Mouse (Mus musculus) stomach, postnatal 0 days (tissue): ENCODE results near the gene Msi2. TPM values are rescaled to one million over a fixed set of nuclear protein-coding genes. Genes with fewer than 3 reads are reported as not detected.

Experiments
- ATAC-seq: fragments of 200-750 bp; cut with Nextera tagmentation; 2 replicates; pipeline ENCODE4 v1.8.0; 2017; ENCODE audit not compliant: low FRiP score, low TSS enrichment
- DNase-seq: peaks from one replicate; pipeline ENCODE4 v3.0.0-alpha.2; 2016; ENCODE audit warnings: low spot score
- H3K27ac ChIP-seq: fragments of 300-500 bp; sonication (generic); replicated peaks from 2 replicates; pipeline ENCODE4 v1.5.1; 2014; ENCODE audit warnings: mild to moderate bottlenecking, control low read depth
- H3K27me3 ChIP-seq: fragments of 300-500 bp; sonication (generic); 2 replicates; pipeline ENCODE4 v1.6.1; 2014; ENCODE audit warnings: low read length; ENCODE audit not compliant: control insufficient read depth, insufficient read depth
- H3K36me3 ChIP-seq: fragments of 300-500 bp; sonication (generic); 2 replicates; pipeline ENCODE4 v1.6.1; 2014; ENCODE audit warnings: low read length, mixed read lengths; ENCODE audit not compliant: control insufficient read depth, insufficient read depth
- H3K4me1 ChIP-seq: fragments of 300-500 bp; sonication (generic); replicated peaks from 2 replicates; pipeline ENCODE4 v1.6.1; 2014; ENCODE audit warnings: antibody characterized with exemption; ENCODE audit not compliant: control insufficient read depth, insufficient read depth
- H3K4me2 ChIP-seq: fragments of 300-500 bp; sonication (generic); replicated peaks from 2 replicates; pipeline ENCODE4 v1.6.1; 2014; ENCODE audit warnings: low read depth, mild to moderate bottlenecking, control low read depth, moderate library complexity
- H3K4me3 ChIP-seq: fragments of 300-500 bp; sonication (generic); 2 replicates; pipeline ENCODE4 v1.5.1; 2014; ENCODE audit warnings: low read depth, low read length, control low read depth
- H3K9ac ChIP-seq: fragments of 300-500 bp; sonication (generic); 2 replicates; pipeline ENCODE4 v1.6.1; 2014; ENCODE audit warnings: mild to moderate bottlenecking, low read length, control low read depth, mixed read lengths
- H3K9me3 ChIP-seq: fragments of 300-500 bp; sonication (generic); 2 replicates; pipeline ENCODE4 v1.6.1; 2016; ENCODE audit warnings: low read length; ENCODE audit not compliant: control insufficient read depth
- CTCF ChIP-seq: IDR thresholded peaks from 2 replicates; pipeline ENCODE4 v1.5.1; 2016; ENCODE audit warnings: antibody characterized with exemption, low read depth, mild to moderate bottlenecking, moderate library complexity
- EP300 ChIP-seq: optimal IDR thresholded peaks from 2 replicates; pipeline ENCODE3; 2016; ENCODE audit warnings: antibody characterized with exemption
- WGBS: fragments of 180-500 bp; shearing (Covaris S2); extraction: QIAGEN DNeasy Blood & Tissue Kit; methylation state at CpG from one replicate; pipeline ENCODE4 v1.1.7; 2014; 5-methylcytosine and 5-hydroxymethylcytosine counted together
- polyA plus RNA-seq: library from polyadenylated mRNA; unstranded; fragments of >200 nt; fragmentation: Nextera tagmentation; extraction: Ambion mirVana; gene quantifications from 2 replicates; pipeline ENCODE4 v1.2.1, GENCODE M21; 2015

Msi2 gene
- polyA plus RNA-seq, 1 experiment from 2014 or later: 6.7 TPM

DNA sequence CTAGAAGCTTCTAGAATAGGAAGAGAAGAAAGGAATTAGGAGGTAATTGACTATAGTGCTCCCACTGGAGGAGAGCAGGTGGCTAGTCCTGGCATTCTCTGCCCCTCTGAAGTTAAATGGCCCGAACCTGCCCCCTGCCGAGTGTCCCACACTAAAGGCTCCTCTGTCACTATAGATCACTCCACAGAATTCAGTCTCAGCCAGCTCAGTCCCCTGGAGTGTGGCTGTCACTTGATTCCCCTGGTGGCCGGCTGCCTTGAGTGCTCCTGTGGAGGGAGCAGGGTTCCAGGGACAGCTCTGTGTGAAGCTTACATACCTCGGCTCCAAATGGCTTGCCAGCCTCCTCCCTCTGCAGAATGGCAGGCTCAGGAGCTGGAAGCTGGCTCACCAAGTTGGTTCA is 391.3 kb downstream of the Msi2 start:
- TF ChIP-seq EP300: no peak
- 0 out of 2 replicates have a peak, but pooled peaks have one; percentile 14 for TF ChIP-seq CTCF
- no peak overlapping the region for H3K4me3 ChIP-seq
- no peaks in the 10 kb centered on the region for H3K27me3 ChIP-seq
- no peaks in the 10 kb centered on the region for H3K36me3 ChIP-seq
- H3K9ac ChIP-seq: no peak overlapping the region
- ATAC-seq (no peak), DNase-seq (no peak)
- no peak overlapping the region for H3K4me2 ChIP-seq
- no peak overlapping the region for H3K27ac ChIP-seq
- 0 out of 2 replicates have a peak, but pooled peaks cover 6% of the 10 kb centered on the region for H3K4me1 ChIP-seq
- no peaks in the 10 kb centered on the region for H3K9me3 ChIP-seq
- 21% methylated on average over 4 of the region's 4 CpGs for WGBS

DNA sequence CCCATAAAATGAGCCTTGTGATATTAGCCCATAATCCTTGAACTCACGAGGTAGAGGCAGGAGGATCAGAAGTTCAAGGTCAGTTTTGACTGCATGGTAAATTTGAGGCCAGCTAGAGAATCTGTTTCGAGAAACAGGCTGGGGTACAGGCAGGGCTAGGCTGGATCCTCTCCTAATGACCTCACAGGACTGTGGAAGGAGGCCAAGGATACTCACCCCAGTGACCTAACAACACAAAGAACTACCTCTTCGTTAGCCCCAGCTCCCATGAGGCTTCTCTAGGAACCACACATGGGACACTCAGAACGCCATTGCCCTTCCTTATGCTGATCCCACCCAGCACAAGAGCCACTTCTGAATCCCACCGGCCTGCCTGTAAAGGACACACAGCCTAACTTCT is 399.5 kb downstream of the Msi2 start:
- no peaks in the 10 kb centered on the region for H3K4me1 ChIP-seq
- no peak overlapping the region for H3K9ac ChIP-seq
- DNase-seq (no peak), ATAC-seq (no peak)
- WGBS: 73% methylated on average over 5 of the region's 5 CpGs
- no peaks in the 10 kb centered on the region for H3K9me3 ChIP-seq
- H3K36me3 ChIP-seq: no peaks in the 10 kb centered on the region
- no peak overlapping the region for H3K27ac ChIP-seq
- no peaks in the 10 kb centered on the region for H3K27me3 ChIP-seq
- no peak for TF ChIP-seq EP300
- TF ChIP-seq CTCF: no peak
- H3K4me2 ChIP-seq: no peak overlapping the region
- H3K4me3 ChIP-seq: no peak overlapping the region

DNA sequence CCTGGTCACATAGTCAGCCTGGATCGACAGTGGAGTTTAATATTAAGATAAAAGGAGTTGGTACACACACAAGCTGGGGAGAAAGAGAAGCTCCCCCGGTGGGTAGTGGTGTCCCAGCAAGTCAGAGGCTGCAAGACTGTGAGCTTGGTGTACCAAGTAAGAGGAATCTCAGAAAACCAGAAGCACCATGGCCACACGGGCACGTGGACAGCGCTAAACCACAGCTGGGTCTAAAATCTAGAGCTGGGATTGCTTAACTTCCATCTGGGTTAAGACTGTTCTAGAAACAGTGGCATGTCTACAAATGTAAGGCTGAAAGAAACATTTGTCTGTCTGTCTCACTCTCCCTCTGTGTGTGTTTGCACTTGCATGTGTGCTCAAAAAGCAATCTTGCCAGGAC is 402.9 kb downstream of the Msi2 start:
- Histone ChIP-seq H3K27me3 (no peaks in the 10 kb centered on the region), H3K4me1 (no peaks in the 10 kb centered on the region), H3K4me2 (no peak overlapping the region), H3K4me3 (no peak overlapping the region), H3K27ac (no peak overlapping the region), H3K36me3 (no peaks in the 10 kb centered on the region), H3K9me3 (no peaks in the 10 kb centered on the region), H3K9ac (no peak overlapping the region)
- TF ChIP-seq CTCF: no peak
- TF ChIP-seq EP300: no peak
- no peak for ATAC-seq
- DNase-seq: no peak
- 65% methylated on average over 5 of the region's 5 CpGs for WGBS

DNA sequence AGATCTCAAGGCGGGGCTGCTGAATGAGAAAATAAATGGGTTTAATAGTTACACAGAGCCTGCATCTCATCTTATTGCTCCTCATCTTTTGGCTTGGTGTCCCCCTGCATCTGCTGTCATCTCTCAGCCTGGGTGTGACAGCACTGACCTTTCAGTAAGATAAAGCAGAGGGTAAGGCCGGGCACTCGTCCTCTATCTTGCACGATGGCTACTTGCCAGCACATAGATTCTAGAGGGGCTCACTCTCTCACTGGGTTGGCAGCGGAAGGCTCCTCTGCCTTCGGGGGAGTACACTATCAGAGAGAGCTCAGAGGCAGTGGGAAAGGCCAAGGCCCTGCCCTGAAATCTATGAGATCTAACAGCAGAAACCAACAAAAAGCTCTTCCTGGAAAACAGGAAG is 403.8 kb downstream of the Msi2 start:
- H3K9me3 ChIP-seq: no peaks in the 10 kb centered on the region
- ATAC-seq (no peak), DNase-seq (no peak)
- TF ChIP-seq EP300 (no peak), CTCF (no peak)
- H3K27me3 ChIP-seq: no peaks in the 10 kb centered on the region
- H3K4me1 ChIP-seq: no peaks in the 10 kb centered on the region
- H3K9ac ChIP-seq: no peak overlapping the region
- H3K4me2 ChIP-seq: no peak overlapping the region
- H3K36me3 ChIP-seq: no peaks in the 10 kb centered on the region
- H3K4me3 ChIP-seq: no peak overlapping the region
- WGBS: 55% methylated on average over 6 of the region's 6 CpGs
- H3K27ac ChIP-seq: no peak overlapping the region

DNA sequence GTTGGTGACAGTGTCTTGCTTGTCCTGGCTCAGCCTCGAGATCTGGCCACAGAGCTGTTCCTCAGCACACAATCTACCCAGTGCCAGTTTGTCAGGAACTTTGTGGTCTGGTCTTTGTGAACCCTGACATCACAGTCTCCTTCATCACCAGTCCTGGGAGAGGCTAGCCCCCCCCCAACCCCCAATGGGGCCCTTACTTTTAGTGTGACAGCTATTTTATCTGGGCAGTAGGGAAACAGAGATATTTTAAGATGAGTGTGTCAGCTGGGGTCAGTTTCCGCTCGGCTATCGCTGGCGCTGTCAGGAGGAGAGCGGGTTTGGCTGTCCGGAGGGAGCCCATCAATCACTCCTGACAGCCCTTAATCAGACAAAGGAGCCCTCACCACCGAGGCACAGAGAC is 404.8 kb downstream of the Msi2 start:
- Histone ChIP-seq H3K27ac (no peak overlapping the region), H3K9me3 (no peaks in the 10 kb centered on the region), H3K4me2 (no peak overlapping the region), H3K4me3 (no peak overlapping the region), H3K27me3 (no peaks in the 10 kb centered on the region), H3K4me1 (no peaks in the 10 kb centered on the region), H3K36me3 (no peaks in the 10 kb centered on the region), H3K9ac (no peak overlapping the region)
- whole genome bisulfite sequencing: 30% methylated on average over 8 of the region's 8 CpGs
- TF ChIP-seq EP300 (no peak), CTCF (no peak)
- DNase-seq (no peak), ATAC-seq (no peak)

DNA sequence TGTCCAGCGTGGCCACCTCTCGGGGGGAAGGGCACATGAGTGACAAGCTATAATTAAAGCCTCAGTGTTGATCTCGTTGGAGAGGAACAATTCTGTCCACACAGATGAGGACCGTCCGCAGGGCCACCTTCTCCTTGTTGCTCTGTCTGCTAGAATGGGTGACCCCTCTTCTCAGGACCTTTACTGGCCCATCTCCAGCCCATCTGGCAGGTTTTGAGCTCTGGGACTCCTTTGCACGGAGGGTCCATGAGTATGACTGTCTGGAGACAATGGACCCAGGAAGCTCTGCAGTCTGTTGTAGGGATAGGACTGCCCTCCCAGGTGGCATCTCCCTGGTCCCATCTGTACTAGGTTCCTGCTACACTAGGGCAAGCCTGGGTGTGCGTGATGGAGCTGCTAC is 406.7 kb downstream of the Msi2 start:
- Histone ChIP-seq H3K36me3 (no peaks in the 10 kb centered on the region), H3K4me2 (no peak overlapping the region), H3K4me3 (no peak overlapping the region), H3K4me1 (no peaks in the 10 kb centered on the region), H3K27ac (no peak overlapping the region), H3K27me3 (no peaks in the 10 kb centered on the region), H3K9ac (no peak overlapping the region), H3K9me3 (no peaks in the 10 kb centered on the region)
- no peak for TF ChIP-seq CTCF
- no peak for TF ChIP-seq EP300
- ATAC-seq (no peak), DNase-seq (no peak)
- 76% methylated on average over 7 of the region's 7 CpGs for WGBS
